Mouse (Mus musculus) liver, adult (tissue): ENCODE measurements around the gene Rpap1.

Source experiments
- GATA4 ChIP-seq: IDR thresholded peaks from 2 replicates; pipeline ENCODE4 v1.6.1; 2014; ENCODE audit warnings: mild to moderate bottlenecking, low read length; ENCODE audit not compliant: insufficient replicate concordance

Rpap1 gene

DNA sequence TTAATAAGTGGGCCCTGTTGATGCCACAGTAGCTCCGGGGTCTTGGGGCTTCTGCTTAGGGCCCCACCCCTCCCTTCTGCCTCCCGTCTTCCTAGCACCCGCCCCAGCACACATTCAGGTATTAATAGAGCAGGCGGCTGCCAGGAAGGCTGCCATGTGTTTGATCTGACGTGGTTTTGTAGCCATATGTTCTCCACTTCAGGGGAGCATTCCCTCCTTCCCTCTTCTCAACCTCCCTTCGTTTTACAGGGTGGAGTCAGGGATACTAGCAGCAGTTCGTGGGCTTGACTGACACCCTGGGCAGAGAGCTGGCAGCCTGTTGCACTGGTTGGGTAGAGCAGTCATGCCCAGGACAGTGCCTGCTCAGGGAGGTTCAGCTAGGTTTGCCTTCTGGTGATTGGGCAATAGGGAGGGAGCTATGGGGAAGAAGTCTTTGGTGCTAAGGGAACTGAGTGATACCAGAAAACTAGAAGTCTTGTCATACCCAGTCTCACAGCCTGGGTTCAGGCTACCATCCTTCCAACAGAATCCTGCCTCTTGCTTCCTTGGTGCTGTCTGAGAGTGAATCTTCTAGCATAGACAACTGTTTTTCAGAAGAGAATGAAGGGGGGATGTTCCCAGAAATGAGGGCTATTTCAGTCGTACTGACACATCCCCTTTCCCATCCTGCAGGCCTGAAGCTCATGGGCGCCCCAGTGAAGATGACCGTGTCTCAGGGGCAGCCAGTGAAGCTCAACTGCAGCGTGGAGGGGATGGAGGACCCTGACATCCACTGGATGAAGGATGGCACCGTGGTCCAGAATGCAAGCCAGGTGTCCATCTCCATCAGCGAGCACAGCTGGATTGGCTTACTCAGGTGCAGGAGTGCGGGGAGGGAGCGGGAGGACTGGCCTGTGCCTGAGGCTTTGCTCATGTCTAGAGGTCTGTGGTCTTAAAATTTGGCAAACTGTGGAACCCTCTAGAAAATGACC is 13.8 kb upstream of the Rpap1 start:
- no peak for TF ChIP-seq GATA4

DNA sequence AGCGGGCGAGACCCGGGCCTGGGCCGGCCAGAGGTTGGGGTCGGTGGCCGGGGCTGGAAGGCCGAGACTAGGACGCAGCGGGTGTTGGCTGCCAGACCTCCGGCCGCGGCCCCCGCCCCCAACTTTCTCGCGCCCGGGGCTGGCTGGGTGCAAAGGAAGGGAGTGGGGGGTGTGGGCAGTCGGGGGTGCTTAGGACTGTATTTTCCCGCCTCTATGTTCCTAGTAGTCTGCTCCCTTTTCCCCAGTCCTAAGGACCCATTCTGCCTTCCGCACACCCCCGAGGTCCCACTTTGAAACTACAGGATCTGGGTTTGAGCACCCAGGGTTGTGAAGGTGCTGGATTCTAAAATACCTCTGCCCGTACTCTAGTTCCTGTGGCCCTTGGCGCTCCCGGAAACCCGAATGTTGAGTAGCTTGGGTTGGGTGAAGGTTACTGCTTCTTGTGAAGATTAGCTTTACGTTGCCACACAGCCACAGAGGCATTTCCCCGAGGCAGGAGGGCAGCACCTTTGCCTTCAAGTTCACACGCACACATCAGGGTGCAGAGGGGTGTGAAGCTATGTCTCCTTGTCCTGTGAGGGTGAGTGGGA is 12.7 kb upstream of the Rpap1 start:
- TF ChIP-seq GATA4: no peak

DNA sequence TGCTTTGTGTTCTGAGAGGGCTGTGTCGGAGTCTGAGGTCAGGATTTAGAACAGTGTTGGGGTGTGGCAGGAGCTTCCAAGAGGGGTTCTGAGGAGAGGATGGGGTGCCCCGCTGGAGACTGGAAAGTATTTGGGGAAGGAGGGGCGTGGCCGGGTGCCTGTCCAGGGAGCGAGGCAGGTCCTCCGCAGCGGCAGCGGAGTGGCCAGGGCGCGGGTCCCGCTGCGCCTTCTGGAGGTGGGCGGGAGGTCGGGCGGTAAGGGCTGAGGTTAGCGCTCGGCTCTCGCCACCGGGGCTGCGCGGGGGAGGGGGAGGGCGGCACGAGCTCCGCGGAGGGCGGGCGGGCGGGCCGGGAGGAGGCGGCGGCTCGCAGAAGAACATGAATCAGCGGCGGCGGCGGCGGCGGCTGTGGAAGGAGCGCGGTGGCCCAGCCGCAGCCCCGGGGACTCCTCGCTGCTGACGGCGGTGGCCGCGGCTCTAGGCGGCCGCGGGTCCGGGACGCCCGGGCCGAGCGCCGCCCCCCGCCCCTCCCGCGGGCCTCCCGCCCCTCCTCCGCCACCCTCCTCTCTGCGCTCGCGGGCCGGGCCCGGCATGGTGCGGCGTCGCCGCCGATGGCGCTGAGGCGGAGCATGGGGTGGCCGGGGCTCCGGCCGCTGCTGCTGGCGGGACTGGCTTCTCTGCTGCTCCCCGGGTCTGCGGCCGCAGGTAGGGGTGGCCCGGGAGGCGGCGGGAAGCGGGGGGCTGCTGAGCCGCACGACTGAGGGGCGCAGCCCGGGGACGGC is 12.0 kb upstream of the Rpap1 start:
- TF ChIP-seq GATA4: no peak

DNA sequence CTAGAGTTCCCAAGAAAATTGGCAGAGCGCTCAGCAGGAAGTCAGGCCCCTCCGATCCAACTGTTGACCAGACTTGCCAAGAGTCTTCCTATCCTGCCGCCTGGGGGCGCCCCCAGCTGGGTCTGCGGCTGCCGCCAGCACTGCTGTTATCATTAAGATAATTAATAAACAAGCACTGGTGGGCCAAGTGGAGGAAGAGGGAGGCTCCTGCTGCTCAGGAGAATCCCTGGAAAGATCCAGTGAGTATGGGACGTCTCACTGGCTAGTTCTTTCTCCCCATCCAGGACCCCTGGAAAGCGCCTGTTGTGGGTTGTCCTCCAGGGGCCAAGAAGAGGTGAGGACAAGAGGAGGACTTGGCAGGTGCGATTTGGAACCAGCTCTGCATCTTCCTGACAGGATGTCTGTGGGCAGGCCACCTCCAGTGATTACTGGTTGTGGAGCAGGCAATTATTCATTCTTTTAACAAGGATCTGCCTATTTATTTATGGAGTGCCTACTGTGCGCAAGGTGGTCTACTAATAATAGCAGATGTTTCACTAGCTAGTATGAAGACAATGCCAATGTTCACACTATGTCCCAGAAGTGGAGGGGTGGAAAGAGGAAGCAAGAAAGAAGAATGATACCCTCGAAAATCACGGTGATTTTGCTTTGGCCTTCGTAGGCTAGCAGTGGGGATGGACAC is 11.1 kb upstream of the Rpap1 start:
- peak; percentile 83; the same call in 1 of the 2 replicates for TF ChIP-seq GATA4

DNA sequence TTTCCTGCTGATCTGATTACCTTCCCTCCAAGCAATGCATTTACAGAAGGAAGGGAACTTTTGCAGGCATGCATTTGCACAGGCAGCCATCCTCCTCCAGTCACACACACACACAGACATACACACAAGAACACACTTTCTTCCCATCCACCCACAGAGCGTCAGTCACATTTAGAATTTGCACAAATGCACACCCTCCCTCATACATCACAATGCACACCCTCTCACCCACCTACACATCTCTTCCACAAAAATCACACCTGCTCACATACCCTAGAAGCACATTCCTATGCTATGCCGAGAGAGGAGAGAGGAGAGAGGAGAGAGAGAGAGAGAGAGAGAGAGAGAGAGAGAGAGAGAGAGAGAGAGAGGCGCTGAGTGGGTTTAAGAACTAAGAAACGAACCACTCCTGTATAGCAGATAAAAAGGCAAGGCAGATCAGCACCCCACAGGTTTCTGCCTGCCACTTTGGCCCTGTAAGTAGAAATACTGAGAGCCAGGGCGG is 10.0 kb upstream of the Rpap1 start, which contains the start of gene Tyro3:
Tyro3 (plus strand) TSS at position 455 of the 505 bp plus-strand sequence.
- TF ChIP-seq GATA4: no peak

DNA sequence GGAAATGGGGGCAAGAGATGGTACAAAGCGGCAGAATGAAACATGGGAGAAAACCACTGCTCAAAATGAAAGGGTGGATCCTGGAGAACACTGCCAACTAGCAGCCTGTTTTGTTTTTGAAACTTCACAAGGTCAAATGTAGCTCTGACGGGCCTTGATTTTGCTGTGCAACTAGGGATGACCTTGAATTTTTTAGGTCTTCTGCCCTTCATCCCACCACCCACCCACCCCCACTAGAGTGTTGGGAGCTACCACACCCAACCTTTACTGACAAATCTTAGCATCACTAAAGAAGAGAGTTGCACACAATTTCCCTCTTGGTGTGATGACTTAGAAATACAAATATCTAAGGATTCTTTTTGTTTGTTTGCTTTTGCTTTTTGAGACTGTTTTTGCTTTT is 2.7 kb upstream of the Rpap1 start:
- TF ChIP-seq GATA4: no peak

DNA sequence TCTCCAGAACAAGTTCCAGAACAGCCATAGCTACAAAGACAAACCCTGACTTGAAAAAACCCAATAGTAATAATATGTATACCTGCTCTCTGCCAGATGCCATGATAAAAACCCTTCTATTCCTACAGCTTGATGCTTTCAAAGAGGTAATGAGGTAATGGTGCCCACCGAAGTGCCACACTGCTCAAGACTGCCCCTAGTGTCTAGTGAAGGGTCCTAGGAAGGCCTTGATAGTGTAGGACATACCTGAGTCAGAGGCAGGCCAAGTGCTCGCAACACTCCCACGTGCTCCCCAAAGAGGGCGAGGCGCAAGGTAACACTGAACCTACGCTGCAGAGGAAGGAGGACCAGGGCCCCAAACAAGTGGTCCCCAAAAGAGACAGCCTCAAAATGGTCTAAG is 20.1 kb downstream of the Rpap1 start:
- no peak for TF ChIP-seq GATA4

DNA sequence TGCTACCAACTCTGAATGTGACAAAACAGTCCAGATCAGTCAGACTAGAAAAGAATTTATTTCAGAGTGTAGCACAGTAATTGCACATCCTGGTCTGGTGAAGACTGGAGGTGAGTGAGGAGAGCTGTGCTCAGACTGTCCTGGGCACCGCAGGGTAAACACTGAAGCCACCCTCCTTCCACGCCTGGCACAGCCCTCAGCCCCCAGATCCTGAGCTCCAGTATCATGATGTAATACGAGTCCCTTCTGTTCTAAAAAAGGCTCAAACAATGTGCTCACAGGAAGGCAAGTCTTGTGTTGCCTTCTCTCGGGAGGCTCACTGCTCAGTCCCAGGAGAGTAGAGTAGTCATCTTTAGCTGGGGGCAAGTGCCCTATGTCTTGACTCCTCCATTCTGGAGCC is 23.4 kb downstream of the Rpap1 start:
- no peak for TF ChIP-seq GATA4

DNA sequence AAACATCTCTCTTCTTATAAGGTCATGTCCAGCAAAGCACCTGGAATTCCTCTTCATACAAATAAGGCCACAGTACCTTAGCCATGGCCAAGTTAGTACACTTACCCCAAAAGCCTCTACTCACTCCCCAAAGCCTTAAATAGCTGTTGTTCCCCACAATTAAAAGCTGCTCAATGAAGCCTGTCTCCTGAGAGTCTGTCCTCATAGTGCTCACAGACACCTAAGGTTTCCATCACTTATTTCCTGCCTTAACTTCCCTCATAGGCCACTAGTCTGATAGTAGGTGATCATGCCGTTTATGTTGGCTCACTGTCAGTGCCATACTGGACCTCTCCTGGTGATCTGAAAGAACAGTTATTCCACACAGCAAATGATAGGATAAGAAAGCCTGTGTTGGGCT is 25.1 kb downstream of the Rpap1 start:
- no peak for TF ChIP-seq GATA4

DNA sequence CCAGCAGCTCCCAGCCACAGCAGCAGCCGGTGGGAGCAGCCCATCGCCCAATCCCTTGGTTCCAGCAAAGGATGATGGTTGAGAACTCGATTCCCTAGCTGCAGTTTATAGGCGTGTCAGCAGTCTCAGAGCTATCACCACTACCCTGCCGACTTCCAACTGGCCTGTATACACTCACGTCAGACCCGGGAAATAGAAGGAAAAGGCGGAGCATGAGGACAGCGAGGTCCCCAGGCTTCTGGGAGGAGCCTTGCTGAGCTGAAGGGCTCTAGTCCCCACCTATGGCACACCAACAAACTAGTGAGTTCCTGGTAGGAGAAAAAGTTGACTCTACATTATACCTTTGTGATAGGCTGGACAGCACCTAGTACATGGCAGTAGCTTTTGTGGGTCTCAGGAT is 27.1 kb downstream of the Rpap1 start, which contains the start of gene Ltk:
Ltk (minus strand) TSS at position 181 of the 400 bp plus-strand sequence.
- no peak for TF ChIP-seq GATA4

DNA sequence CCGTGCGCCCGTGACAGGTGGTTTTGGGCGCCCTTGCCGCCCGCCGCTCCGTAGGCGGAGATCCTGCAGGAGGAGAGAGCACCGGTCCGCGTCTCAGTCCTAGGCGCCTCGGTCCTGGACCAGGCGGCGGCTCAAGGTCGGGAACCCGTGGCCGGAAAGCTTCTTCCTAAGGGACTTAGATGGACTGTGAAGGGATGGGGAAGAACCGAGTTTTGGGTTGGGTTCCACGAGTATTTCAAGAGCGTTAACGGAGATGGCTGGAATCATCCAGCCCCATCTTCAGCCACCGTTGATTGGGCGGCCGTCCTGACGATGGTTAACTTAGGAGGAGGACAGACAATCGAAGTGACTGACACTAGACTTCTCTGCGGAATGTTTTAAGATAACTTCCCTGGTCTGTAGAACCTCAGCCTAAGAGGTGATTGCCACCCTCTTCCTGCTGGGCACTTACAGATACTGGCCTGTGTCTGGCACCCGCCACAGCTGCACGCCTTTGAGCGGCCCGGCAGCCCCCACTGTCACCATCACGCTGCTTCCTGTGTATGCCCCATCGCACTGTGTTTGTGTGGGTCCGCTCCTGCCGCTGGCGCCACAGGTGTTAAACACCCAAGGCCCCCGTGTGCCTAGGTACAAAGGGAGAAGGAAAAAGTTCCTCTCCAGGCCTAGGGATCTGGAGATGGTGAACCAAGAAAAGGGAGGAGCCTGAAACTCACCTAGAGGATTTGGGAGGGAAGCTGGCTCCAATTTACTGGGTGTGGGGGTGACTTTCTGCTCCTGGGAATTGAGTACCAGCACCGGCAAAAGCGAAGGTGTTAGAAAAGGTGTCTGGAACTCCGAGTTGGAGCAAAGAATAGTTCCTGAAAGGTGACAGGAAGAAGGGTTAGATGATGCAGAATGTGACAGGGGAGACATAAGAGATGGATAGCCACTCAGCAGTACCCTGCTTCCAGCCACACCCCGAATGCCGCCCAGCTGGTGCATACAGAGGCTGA is 28.2 kb downstream of the Rpap1 start:
- no peak for TF ChIP-seq GATA4

DNA sequence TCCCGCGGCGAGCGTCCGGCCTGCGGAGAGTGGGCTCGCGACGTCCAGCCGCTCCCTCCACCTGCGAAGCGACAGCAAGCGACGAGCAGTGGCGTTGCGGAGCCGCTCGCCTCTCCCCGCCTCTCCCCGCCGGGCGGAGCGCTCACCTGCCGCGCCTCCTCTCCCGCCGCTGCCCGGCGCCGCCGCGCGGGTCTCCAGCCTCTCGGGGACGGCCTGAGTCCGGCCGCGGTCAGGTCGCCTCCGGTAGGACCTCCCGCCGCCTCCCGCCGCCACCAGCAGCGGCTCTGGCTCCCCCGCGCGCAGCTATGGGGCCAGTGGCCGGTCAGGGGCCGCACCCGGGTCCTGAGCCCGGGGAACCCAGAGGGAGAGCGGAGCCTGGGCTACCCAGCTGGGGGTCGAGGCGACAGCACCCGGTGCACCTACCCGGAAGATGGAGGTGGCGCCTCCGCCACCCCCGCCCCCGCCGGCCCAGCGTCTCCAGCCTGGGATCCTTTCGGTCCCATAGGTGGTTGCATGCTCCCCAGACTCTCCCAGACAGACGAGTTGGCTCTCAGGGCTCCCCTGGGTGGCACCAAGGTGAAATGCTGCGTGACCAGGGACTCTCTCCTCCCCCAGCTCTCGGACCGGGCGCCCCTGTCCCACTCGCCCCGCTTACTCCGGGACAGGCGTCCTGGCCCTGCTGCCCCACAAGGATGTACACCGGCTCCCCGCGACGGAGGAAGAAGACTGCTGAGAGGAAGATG is 29.1 kb downstream of the Rpap1 start:
- TF ChIP-seq GATA4: no peak

DNA sequence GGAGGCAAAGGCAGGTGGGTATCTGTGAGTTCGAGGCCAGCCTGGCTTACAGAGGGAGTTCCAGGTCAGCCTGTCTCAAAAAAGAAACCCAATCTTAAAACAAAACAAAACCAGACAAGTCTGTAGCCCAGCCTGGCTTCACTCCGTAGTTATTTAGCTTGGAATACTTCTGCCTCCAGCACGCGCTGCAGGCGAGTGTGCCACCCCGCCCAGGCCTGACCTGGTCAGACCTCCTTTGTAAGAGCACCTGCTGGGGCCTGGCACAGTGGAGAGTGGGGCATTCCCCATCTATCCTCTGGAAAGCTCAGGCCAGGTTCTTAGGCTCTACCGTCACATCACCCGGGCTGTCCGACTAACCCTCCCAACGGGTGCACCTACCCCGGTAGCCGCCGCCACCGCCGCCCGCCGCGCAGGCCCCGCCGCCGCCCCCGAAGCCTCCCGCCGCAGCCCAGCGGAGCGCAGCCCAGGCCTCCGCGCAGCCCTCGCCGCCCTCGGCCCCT is 29.7 kb downstream of the Rpap1 start:
- TF ChIP-seq GATA4: no peak
